Mouse (Mus musculus) G1E (cell line): Measurements from ENCODE around the gene Mapk14. TPM values are rescaled to one million over a fixed set of nuclear protein-coding genes. Genes with fewer than 3 reads are reported as not detected.
"Not testable (repeated sequence)": the region's sequence is repeated elsewhere in the genome, so short reads cannot be mapped to it uniquely, and the experiment has no call there.

Source experiments
- ATAC-seq: 2 replicates; pipeline ENCODE4 v1.8.0; 2016; ENCODE audit warnings: mild to moderate bottlenecking; ENCODE audit not compliant: insufficient number of reproducible peaks, poor library complexity, low FRiP score, severe bottlenecking; ENCODE audit errors: extremely low read depth
- DNase-seq: peaks from one replicate; pipeline ENCODE4 v3.0.0; 2012; ENCODE audit warnings: low spot score
- H3K27me3 ChIP-seq: 2 replicates; pipeline ENCODE4 v1.6.1; 2012; ENCODE audit warnings: mild to moderate bottlenecking, low read length, inconsistent platforms; ENCODE audit not compliant: insufficient read depth
- H3K36me3 ChIP-seq: replicated peaks from 2 replicates; pipeline ENCODE3; 2012; ENCODE audit warnings: mild to moderate bottlenecking, inconsistent platforms
- H3K4me1 ChIP-seq: 2 replicates; pipeline ENCODE4 v1.6.1; 2012; ENCODE audit warnings: low read depth, low read length, inconsistent platforms, mixed read lengths; ENCODE audit not compliant: insufficient read depth
- H3K4me3 ChIP-seq: 2 replicates; pipeline ENCODE4 v1.5.1; 2012; ENCODE audit warnings: low read depth, mild to moderate bottlenecking, inconsistent platforms, low read length, moderate library complexity, mixed read lengths
- H3K9me3 ChIP-seq: replicated peaks from 2 replicates; pipeline ENCODE4 v1.6.1; 2012; ENCODE audit warnings: inconsistent platforms
- CTCF ChIP-seq: IDR thresholded peaks from 2 replicates; pipeline ENCODE4 v1.5.1; 2012; ENCODE audit warnings: low read depth, low read length, inconsistent platforms, mixed read lengths
- GATA1 ChIP-seq: IDR thresholded peaks from 2 replicates; pipeline ENCODE4 v1.6.1; 2012; ENCODE audit warnings: borderline replicate concordance, low read length, inconsistent platforms, mixed read lengths
- GATA2 ChIP-seq: IDR thresholded peaks from 2 replicates; pipeline ENCODE4 v1.6.1; 2012; ENCODE audit warnings: low read depth, low read length, inconsistent platforms, borderline replicate concordance
- POLR2AphosphoS5 ChIP-seq: IDR thresholded peaks from 2 replicates; pipeline ENCODE4 v1.6.1; 2012; ENCODE audit warnings: low read depth, low read length, inconsistent platforms; ENCODE audit not compliant: insufficient replicate concordance
- TAL1 ChIP-seq: conservative IDR thresholded peaks from 2 replicates; pipeline ENCODE4 v1.6.1; 2012; ENCODE audit warnings: low read depth, low read length, inconsistent platforms, mixed read lengths
- polyA plus RNA-seq: library from polyadenylated mRNA; stranded (reverse); fragments of >175 nt; gene quantifications from 2 replicates; pipeline ENCODE4 v1.2.3, GENCODE M21; 2012
- total RNA-seq, 2 experiments: library from RNA; stranded (forward) in 1 of 2; stranded (reverse) in 1 of 2; fragments of 200-1000 nt in 1 of 2; fragments of >200 nt in 1 of 2; fragmentation: Nextera tagmentation in 1 of 2; gene quantifications; 2 replicates each; pipeline ENCODE4 v1.2.3; 2014 to 2017

Gene Mapk14
- total and polyA plus RNA-seq, 3 experiments, result 55.9 to 67.4 (median 61.3) TPM

GRCm38 (mm10) chr17:28717535-28717934 lies 26.4 kb downstream of the Mapk14 start:
- H3K9me3 ChIP-seq, result no peaks in the 10 kb centered on the region
- H3K27me3 ChIP-seq, result no peaks in the 10 kb centered on the region
- ATAC-seq (no peak), DNase-seq (no peak)
- H3K4me1 ChIP-seq, result peaks cover 7% of the 10 kb centered on the region; the same call in 1 of the 2 replicates
- H3K36me3 ChIP-seq, result peaks cover 96% of the 10 kb centered on the region
- H3K4me3 ChIP-seq, result no peak overlapping the region
- no peak for TF ChIP-seq GATA1
- no peak for TF ChIP-seq CTCF
- TF ChIP-seq TAL1, result no peak
- TF ChIP-seq POLR2AphosphoS5, result no peak
- no peak for TF ChIP-seq GATA2

- H3K4me3 ChIP-seq, result no peak within 1 kb of the TSS
- no peaks in the 10 kb centered on the region for H3K27me3 ChIP-seq
- DNase-seq (no peak), ATAC-seq (no peak)
- H3K9me3 ChIP-seq, result no peaks in the 10 kb centered on the region
- no peak for TF ChIP-seq CTCF
- TF ChIP-seq POLR2AphosphoS5, result no peak
- no peak for TF ChIP-seq TAL1
- no peak for TF ChIP-seq GATA1
- TF ChIP-seq GATA2, result no peak
- H3K36me3 ChIP-seq, result peaks cover 91% of the 10 kb centered on the region
- peaks cover 2% of the 10 kb centered on the region; the same call in 1 of the 2 replicates for H3K4me1 ChIP-seq
Measured at GRCm38 (mm10) chr17:28725783-28726182, 34.7 kb downstream of the Mapk14 start, which contains the start of gene AC170998.1. AC170998.1 (plus strand) TSS chr17:28726083.

- H3K27me3 ChIP-seq, ATAC-seq, H3K4me3 ChIP-seq, DNase-seq, H3K4me1 ChIP-seq, H3K9me3 ChIP-seq: not testable (repeated sequence)
- peaks cover 91% of the 10 kb centered on the region for H3K36me3 ChIP-seq
Measured at GRCm38 (mm10) chr17:28727511-28727910, 36.4 kb downstream of the Mapk14 start.

GRCm38 (mm10) chr17:28735317-28736105 lies 44.4 kb downstream of the Mapk14 start:
- Histone ChIP-seq H3K36me3 (peaks cover 95% of the 10 kb centered on the region), H3K9me3 (no peaks in the 10 kb centered on the region), H3K27me3 (no peaks in the 10 kb centered on the region), H3K4me1 (peaks cover 13% of the 10 kb centered on the region), H3K4me3 (no peak overlapping the region)
- ATAC-seq (no peak), DNase-seq (no peak)
- no peak for TF ChIP-seq GATA1
- no peak for TF ChIP-seq TAL1
- TF ChIP-seq POLR2AphosphoS5, result no peak
- TF ChIP-seq CTCF, result no peak
- no peak for TF ChIP-seq GATA2

- TF ChIP-seq CTCF (no peak), GATA2 (no peak), GATA1 (no peak), POLR2AphosphoS5 (no peak), TAL1 (no peak)
- Histone ChIP-seq H3K9me3 (no peaks in the 10 kb centered on the region), H3K4me3 (no peak overlapping the region), H3K4me1 (peaks cover 13% of the 10 kb centered on the region), H3K27me3 (no peaks in the 10 kb centered on the region), H3K36me3 (peaks cover 95% of the 10 kb centered on the region)
- DNase-seq (no peak), ATAC-seq (no peak)
Measured at GRCm38 (mm10) chr17:28736486-28736885, 45.4 kb downstream of the Mapk14 start.

- no peaks in the 10 kb centered on the region for H3K27me3 ChIP-seq
- TF ChIP-seq CTCF (no peak), GATA2 (no peak), TAL1 (no peak)
- no peak overlapping the region for H3K4me3 ChIP-seq
- peaks cover 13% of the 10 kb centered on the region for H3K4me1 ChIP-seq
- H3K36me3 ChIP-seq, result peaks cover 94% of the 10 kb centered on the region
- no peak for DNase-seq
- no peaks in the 10 kb centered on the region for H3K9me3 ChIP-seq
- no peak for ATAC-seq
Measured at GRCm38 (mm10) chr17:28737973-28738372, 46.8 kb downstream of the Mapk14 start.

GRCm38 (mm10) chr17:28739244-28739643 lies 48.1 kb downstream of the Mapk14 start:
- H3K9me3 ChIP-seq, result no peaks in the 10 kb centered on the region
- TF ChIP-seq GATA2 (no peak), POLR2AphosphoS5 (no peak), GATA1 (no peak), TAL1 (no peak), CTCF (no peak)
- DNase-seq (no peak), ATAC-seq (no peak)
- H3K4me3 ChIP-seq, result no peak overlapping the region
- H3K4me1 ChIP-seq, result peaks cover 13% of the 10 kb centered on the region
- no peaks in the 10 kb centered on the region for H3K27me3 ChIP-seq
- peaks cover 97% of the 10 kb centered on the region for H3K36me3 ChIP-seq
